Mouse (Mus musculus): ENCODE measurements around the gene Slc25a34. TPM values are rescaled to one million over a fixed set of nuclear protein-coding genes. Genes with fewer than 3 reads are reported as not detected.

Gene Slc25a34
- polyA plus RNA-seq, 1 experiment, result 12.3 TPM

GRCm38 (mm10) chr4:141636693-141637092 is 13.1 kb upstream of the Slc25a34 start:
- Histone ChIP-seq H3K27me3 (ENCODE audit: control insufficient read depth, insufficient read depth, low read length) (no peaks in the 10 kb centered on the region), H3K4me1 (replicated peaks; ENCODE audit: control insufficient read depth, insufficient read depth, low read length) (no peaks in the 10 kb centered on the region), H3K36me3 (ENCODE audit: control insufficient read depth, insufficient read depth, low read length) (peaks cover 17% of the 10 kb centered on the region), H3K27ac (ENCODE audit: control insufficient read depth, insufficient read depth, low read length) (no peak overlapping the region), H3K4me3 (ENCODE audit: control insufficient read depth, insufficient read depth, low read length) (no peak overlapping the region)
- TF ChIP-seq CTCF (IDR thresholded peaks at IDR 0.05; ENCODE audit: borderline replicate concordance, control insufficient read depth, extremely low read depth, insufficient read depth, low read length, poor library complexity) (no peak), POLR2A (IDR thresholded peaks at IDR 0.05; ENCODE audit: control insufficient read depth, extremely low read depth, insufficient read depth, low read length, poor library complexity) (no peak)
- 98% methylated on average over 5 of the region's 5 CpGs for WGBS
- DNase-seq, result no peak

DNA sequence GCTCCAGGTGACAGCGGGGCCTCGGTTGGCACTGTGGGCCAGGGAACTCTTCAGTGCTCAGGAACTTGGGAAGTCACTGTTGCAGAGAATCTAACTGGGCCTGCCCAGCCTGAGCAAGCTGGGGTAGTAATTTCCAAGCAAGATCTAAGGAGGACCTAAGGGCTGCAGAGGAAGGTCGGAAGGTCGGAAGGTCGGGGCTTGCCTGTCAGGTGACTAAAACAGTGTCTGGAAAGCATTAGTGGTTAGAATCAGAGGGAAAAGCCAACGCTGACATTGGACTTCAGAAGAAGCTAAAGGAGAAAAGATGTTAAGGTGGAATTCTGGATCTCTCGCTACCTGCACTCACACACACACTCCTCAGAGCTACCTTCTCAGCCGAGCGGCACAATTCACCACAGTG is 12.4 kb upstream of the Slc25a34 start:
- Histone ChIP-seq H3K4me3 (ENCODE audit: control insufficient read depth, insufficient read depth, low read length) (no peak overlapping the region), H3K4me1 (replicated peaks; ENCODE audit: control insufficient read depth, insufficient read depth, low read length) (no peaks in the 10 kb centered on the region), H3K36me3 (ENCODE audit: control insufficient read depth, insufficient read depth, low read length) (peaks cover 11% of the 10 kb centered on the region), H3K27ac (ENCODE audit: control insufficient read depth, insufficient read depth, low read length) (no peak overlapping the region), H3K27me3 (ENCODE audit: control insufficient read depth, insufficient read depth, low read length) (no peaks in the 10 kb centered on the region)
- no peak for TF ChIP-seq CTCF (IDR thresholded peaks at IDR 0.05; ENCODE audit: borderline replicate concordance, control insufficient read depth, extremely low read depth, insufficient read depth, low read length, poor library complexity)
- no peak for TF ChIP-seq POLR2A (IDR thresholded peaks at IDR 0.05; ENCODE audit: control insufficient read depth, extremely low read depth, insufficient read depth, low read length, poor library complexity)
- WGBS, result 95% methylated on average over 9 of the region's 9 CpGs
- DNase-seq, result no peak

- 97% methylated on average over 21 of the region's 21 CpGs for WGBS
Observed at GRCm38 (mm10) chr4:141632111-141632873, 8.7 kb upstream of the Slc25a34 start.

GRCm38 (mm10) chr4:141631250-141631649 is 7.6 kb upstream of the Slc25a34 start:
- DNase-seq, result no peak
- WGBS, result 98% methylated on average over 20 of the region's 20 CpGs
- no peaks in the 10 kb centered on the region for H3K27me3 ChIP-seq (ENCODE audit: control insufficient read depth, insufficient read depth, low read length)
- peaks cover 14% of the 10 kb centered on the region for H3K36me3 ChIP-seq (ENCODE audit: control insufficient read depth, insufficient read depth, low read length)
- H3K27ac ChIP-seq (ENCODE audit: control insufficient read depth, insufficient read depth, low read length), result no peak overlapping the region
- H3K4me1 ChIP-seq (replicated peaks; ENCODE audit: control insufficient read depth, insufficient read depth, low read length), result no peaks in the 10 kb centered on the region
- no peak overlapping the region for H3K4me3 ChIP-seq (ENCODE audit: control insufficient read depth, insufficient read depth, low read length)
- TF ChIP-seq POLR2A (IDR thresholded peaks at IDR 0.05; ENCODE audit: control insufficient read depth, extremely low read depth, insufficient read depth, low read length, poor library complexity) (no peak), CTCF (IDR thresholded peaks at IDR 0.05; ENCODE audit: borderline replicate concordance, control insufficient read depth, extremely low read depth, insufficient read depth, low read length, poor library complexity) (no peak)

More at GRCm38 (mm10) chr4:141632111-141632873, 8.7 kb upstream of the Slc25a34 start:
- H3K4me1 ChIP-seq (replicated peaks; ENCODE audit: control insufficient read depth, insufficient read depth, low read length), result no peaks in the 10 kb centered on the region
- peaks cover 14% of the 10 kb centered on the region for H3K36me3 ChIP-seq (ENCODE audit: control insufficient read depth, insufficient read depth, low read length)
- no peak for TF ChIP-seq POLR2A (IDR thresholded peaks at IDR 0.05; ENCODE audit: control insufficient read depth, extremely low read depth, insufficient read depth, low read length, poor library complexity)
- no peak for TF ChIP-seq CTCF (IDR thresholded peaks at IDR 0.05; ENCODE audit: borderline replicate concordance, control insufficient read depth, extremely low read depth, insufficient read depth, low read length, poor library complexity)
- H3K27me3 ChIP-seq (ENCODE audit: control insufficient read depth, insufficient read depth, low read length), result no peaks in the 10 kb centered on the region
- H3K27ac ChIP-seq (ENCODE audit: control insufficient read depth, insufficient read depth, low read length), result no peak overlapping the region
- H3K4me3 ChIP-seq (ENCODE audit: control insufficient read depth, insufficient read depth, low read length), result no peak overlapping the region
- no peak for DNase-seq

DNA sequence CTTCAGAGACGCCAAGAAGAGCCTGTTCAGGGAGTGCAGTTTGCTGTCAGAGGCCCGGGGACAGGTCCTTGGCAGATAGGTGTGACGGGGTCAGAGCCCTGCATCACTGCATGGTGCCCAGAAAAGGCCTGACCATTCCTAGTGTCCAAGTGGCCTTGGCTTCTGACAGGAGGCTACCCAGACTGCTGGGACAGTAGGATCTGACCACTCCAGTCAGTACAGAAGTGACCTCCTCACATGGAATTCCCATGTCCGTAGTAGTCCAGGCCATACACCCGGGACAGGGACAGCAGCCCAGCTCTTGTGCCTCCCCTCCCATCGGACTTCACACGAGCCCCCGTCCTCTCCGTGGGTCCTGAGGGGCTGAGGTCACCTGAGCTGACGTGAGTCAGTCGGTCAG is 6.4 kb upstream of the Slc25a34 start:
- WGBS, result 97% methylated on average over 11 of the region's 11 CpGs
- no peak overlapping the region for H3K4me3 ChIP-seq (ENCODE audit: control insufficient read depth, insufficient read depth, low read length)
- no peaks in the 10 kb centered on the region for H3K4me1 ChIP-seq (replicated peaks; ENCODE audit: control insufficient read depth, insufficient read depth, low read length)
- no peak for TF ChIP-seq POLR2A (IDR thresholded peaks at IDR 0.05; ENCODE audit: control insufficient read depth, extremely low read depth, insufficient read depth, low read length, poor library complexity)
- no peak for TF ChIP-seq CTCF (IDR thresholded peaks at IDR 0.05; ENCODE audit: borderline replicate concordance, control insufficient read depth, extremely low read depth, insufficient read depth, low read length, poor library complexity)
- H3K36me3 ChIP-seq (ENCODE audit: control insufficient read depth, insufficient read depth, low read length), result peaks cover 14% of the 10 kb centered on the region
- no peak overlapping the region for H3K27ac ChIP-seq (ENCODE audit: control insufficient read depth, insufficient read depth, low read length)
- no peak for DNase-seq
- no peaks in the 10 kb centered on the region for H3K27me3 ChIP-seq (ENCODE audit: control insufficient read depth, insufficient read depth, low read length)

GRCm38 (mm10) chr4:141628661-141629060 is 5.0 kb upstream of the Slc25a34 start:
- Histone ChIP-seq H3K27ac (ENCODE audit: control insufficient read depth, insufficient read depth, low read length) (no peak overlapping the region), H3K4me3 (ENCODE audit: control insufficient read depth, insufficient read depth, low read length) (no peak overlapping the region), H3K4me1 (replicated peaks; ENCODE audit: control insufficient read depth, insufficient read depth, low read length) (no peaks in the 10 kb centered on the region), H3K27me3 (ENCODE audit: control insufficient read depth, insufficient read depth, low read length) (no peaks in the 10 kb centered on the region), H3K36me3 (ENCODE audit: control insufficient read depth, insufficient read depth, low read length) (peaks cover 14% of the 10 kb centered on the region)
- TF ChIP-seq POLR2A (IDR thresholded peaks at IDR 0.05; ENCODE audit: control insufficient read depth, extremely low read depth, insufficient read depth, low read length, poor library complexity), result no peak
- no peak for TF ChIP-seq CTCF (IDR thresholded peaks at IDR 0.05; ENCODE audit: borderline replicate concordance, control insufficient read depth, extremely low read depth, insufficient read depth, low read length, poor library complexity)
- no peak for DNase-seq
- 91% methylated on average over 14 of the region's 14 CpGs for WGBS
